Mouse (Mus musculus) splenic B cell, adult 2 months (primary cell): Measurements from ENCODE around the gene 9930104L06Rik.

Experiments used
- DNase-seq: peaks from one replicate; pipeline ENCODE4 v3.0.0-alpha.2; 2011; ENCODE audit warnings: low read depth, low spot score
- H3K27me3 ChIP-seq: 2 replicates; pipeline ENCODE4 v1.6.1; 2012; ENCODE audit warnings: mild to moderate bottlenecking, low read length, moderate library complexity, mixed read lengths; ENCODE audit not compliant: control insufficient read depth, poor library complexity, insufficient read depth, severe bottlenecking
- H3K36me3 ChIP-seq: 2 replicates; pipeline ENCODE4 v1.6.1; 2012; ENCODE audit warnings: mild to moderate bottlenecking, low read length, moderate library complexity, mixed read lengths; ENCODE audit not compliant: control insufficient read depth, poor library complexity, insufficient read depth, severe bottlenecking

The 9930104L06Rik gene

DNA sequence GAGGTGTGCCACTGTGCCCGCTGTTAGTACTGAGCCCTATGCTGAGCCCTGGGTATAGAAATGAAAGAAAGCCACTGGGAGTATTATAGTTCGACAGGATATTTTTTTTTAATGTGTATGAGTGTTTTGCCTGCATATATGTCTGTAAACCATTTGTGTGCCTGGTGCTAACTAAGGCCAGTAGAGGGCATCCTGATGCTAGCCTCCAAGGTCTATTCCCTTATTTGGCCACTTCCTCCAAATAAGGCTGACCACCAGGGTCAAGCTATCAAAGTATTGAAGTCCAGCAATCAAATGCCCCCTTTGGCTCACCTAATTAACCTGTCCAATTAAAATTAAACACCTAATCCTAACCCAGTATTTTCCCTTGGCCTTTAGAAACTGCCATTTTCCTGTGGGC lies 8.1 kb downstream of the 9930104L06Rik start:
- no peak for DNase-seq
- Histone ChIP-seq H3K27me3 (no peaks in the 10 kb centered on the region), H3K36me3 (no peaks in the 10 kb centered on the region; the same call in 1 of the 2 replicates)

DNA sequence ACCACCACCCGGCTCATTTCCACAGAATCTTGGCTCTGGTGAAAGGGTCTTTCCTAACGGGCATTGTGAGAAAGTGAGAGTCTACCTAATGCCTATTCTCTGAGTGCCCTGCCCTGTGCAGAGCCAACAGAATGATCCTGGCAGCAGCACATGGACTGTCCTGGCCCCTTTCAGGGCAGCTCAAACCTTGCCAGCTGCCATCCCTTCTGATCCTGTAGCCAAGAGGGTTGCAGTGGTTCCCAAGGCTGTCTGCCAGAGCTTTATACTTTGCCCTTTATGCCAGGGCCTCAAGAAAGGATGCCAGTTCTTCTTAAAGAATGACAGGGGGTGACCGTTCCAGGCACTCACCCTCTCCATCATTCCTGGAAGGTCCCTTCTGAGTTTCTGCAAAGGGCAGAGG lies 12.6 kb downstream of the 9930104L06Rik start:
- no peak for DNase-seq
- Histone ChIP-seq H3K27me3 (no peaks in the 10 kb centered on the region), H3K36me3 (no peaks in the 10 kb centered on the region; the same call in 1 of the 2 replicates)

DNA sequence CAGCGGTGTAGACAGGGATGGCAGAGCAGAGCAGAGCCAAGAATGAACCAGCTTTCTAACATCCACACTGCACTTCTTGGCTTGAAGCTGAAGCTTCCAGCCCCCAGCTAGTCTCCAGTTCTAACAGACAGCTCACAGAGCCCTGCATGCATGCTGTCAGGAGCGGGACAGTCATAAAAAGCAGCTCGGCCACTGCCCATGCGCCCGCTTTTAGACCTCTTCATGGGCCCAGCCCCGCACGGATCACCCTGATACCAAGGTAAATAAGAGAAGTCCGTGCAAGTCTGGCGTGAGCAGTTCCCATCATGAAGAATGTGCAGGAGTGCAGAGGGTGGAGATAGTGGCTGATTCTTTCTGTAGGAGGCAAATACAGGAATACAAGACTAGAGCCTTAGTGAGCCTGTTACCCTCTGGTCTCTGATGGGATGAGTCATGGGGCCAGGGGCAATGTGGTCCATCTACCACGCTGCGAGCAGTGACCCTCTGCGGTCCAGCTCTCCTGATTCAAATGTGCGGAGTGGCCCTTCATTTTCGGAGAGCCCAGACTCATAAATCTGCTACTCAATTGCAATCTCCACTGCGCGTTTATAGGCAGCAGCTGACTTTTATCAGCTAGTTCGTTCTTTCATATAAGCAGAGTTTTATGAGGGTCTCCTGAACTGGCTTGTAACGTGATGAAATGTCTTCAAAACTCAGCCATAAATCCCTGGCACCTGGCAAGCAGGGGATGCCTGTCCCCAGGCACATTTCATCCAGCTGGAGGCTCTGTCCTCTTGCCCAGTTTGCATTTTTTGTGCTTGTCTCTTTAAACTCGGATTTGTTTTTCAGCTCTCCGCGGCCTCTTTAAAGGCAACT lies 13.6 kb downstream of the 9930104L06Rik start:
- H3K36me3 ChIP-seq: no peaks in the 10 kb centered on the region; the same call in 1 of the 2 replicates
- H3K27me3 ChIP-seq: no peaks in the 10 kb centered on the region
- DNase-seq: no peak

DNA sequence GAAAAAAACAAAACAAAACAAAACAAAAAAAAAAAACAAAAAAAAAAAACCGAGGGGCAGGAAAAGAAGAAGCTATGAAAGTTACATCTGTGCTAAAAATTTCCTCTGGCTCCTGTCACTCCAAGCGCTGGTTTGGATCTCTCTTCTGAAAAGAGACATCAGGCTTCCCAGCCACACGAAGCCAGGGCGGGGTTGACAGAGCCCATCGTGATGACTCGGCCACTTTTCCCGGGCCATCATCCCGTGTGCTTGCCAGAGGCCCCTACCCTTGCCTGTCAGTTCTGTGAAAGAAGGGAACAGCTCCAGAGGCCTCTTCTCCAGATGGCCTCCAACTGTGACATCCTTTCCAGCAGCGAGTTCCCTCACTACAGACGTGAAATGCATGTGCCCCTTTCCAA lies 14.2 kb downstream of the 9930104L06Rik start:
- Histone ChIP-seq H3K27me3 (no peaks in the 10 kb centered on the region), H3K36me3 (no peaks in the 10 kb centered on the region; the same call in 1 of the 2 replicates)
- no peak for DNase-seq

DNA sequence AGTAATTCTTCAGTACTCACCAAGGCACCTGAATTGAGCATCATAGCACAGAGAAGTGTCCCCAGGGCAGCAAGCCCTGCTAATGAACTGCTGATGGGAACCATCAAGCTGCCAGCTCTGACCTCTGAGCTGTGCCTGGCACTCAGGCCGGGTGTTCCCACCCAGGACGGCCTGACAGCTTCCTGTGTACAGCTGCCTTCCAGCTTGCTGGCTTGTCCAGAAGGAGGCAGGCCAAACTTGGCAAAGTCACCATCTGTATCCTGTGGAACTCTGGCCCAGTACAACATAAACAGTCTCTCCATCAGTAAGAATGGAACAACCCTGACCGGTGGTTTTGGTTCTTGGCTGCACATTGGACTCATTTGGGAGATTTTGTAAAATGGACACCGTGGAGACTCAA lies 16.7 kb downstream of the 9930104L06Rik start:
- Histone ChIP-seq H3K27me3 (no peaks in the 10 kb centered on the region), H3K36me3 (no peaks in the 10 kb centered on the region)
- DNase-seq: no peak

DNA sequence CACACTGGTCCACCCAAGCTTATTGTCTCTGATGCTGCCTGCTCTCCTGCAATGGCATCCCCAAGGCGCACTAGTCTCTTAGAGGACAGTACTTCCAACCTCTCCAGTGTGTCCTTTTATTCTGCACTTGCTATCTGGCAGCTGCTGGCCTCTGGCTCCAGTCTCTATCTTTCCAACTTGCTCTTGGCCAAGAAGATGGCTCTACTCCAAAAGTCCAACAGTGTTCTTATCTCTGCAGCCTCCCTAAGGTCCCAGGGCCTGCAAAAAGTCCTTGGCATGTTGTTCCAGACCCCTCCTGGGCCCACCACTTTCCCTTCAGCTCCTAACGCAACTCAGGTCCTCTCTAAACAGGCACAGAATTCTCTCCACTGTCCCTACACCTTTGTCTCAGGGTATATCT lies 20.4 kb downstream of the 9930104L06Rik start:
- Histone ChIP-seq H3K27me3 (no peaks in the 10 kb centered on the region), H3K36me3 (no peaks in the 10 kb centered on the region)
- DNase-seq: no peak

DNA sequence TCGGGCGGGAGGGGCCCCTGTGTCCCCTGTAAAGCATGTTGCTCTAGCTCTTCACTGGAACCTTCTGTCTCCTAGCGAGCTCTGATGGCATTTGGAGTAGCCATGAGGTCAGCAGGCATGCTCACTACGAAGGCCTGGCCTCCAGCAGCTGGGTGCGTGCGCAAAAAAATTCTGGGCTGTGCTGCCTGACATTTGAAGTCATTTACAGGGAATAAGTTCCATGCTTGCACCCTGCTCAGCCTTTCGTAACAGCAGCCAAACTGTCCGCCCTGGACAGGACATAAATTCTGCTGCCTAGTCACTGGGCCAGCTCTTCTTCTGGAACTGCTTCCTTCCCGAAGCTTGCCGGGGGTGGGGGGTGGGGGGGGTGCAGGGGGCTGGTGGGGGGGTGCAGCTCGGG lies 22.2 kb downstream of the 9930104L06Rik start:
- no peak for DNase-seq
- H3K36me3 ChIP-seq: no peaks in the 10 kb centered on the region
- no peaks in the 10 kb centered on the region for H3K27me3 ChIP-seq

DNA sequence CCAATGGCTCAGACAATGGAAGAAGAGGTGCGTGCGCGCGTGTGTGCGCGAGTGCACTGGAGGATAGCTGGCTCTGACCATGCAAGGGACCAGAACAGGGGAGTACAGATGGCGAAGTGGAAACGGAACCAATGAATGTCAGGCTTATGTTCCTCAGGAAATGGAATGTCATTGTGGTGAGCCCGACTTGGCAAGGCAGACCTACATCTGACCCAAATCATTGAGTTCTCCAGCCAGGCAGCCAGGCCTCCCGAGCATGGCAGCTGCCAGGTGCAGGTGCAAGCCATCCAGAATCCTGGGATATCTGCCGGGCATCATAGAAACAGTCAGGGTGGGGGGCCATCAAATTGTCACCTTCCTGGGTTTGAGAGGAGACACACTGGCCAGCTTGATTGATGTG lies 24.1 kb downstream of the 9930104L06Rik start:
- no peak for DNase-seq

DNA sequence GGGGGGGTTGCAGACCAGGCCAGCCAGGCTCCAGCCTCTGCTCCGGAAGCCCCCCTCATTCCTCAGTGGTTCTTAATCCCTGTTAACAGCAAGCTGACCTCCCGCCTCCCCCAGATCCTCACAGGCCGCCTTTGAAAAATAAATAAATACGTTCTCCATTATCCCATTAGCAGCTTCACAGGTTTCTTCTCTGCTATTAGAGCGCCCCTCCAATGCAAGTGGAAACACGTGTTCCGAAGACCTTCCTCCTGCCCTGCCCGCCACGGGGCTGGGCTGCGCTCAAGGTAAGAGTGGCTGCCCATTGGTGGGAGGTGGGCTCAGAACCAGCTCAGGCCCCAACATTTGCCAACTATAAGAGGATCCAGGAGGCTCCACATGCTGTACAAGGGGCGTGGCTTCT lies 25.7 kb downstream of the 9930104L06Rik start:
- Histone ChIP-seq H3K36me3 (no peaks in the 10 kb centered on the region), H3K27me3 (no peaks in the 10 kb centered on the region)
- no peak for DNase-seq

More for the DNA sequence above, 24.1 kb downstream of the 9930104L06Rik start:
- no peaks in the 10 kb centered on the region for H3K36me3 ChIP-seq
- no peaks in the 10 kb centered on the region for H3K27me3 ChIP-seq

DNA sequence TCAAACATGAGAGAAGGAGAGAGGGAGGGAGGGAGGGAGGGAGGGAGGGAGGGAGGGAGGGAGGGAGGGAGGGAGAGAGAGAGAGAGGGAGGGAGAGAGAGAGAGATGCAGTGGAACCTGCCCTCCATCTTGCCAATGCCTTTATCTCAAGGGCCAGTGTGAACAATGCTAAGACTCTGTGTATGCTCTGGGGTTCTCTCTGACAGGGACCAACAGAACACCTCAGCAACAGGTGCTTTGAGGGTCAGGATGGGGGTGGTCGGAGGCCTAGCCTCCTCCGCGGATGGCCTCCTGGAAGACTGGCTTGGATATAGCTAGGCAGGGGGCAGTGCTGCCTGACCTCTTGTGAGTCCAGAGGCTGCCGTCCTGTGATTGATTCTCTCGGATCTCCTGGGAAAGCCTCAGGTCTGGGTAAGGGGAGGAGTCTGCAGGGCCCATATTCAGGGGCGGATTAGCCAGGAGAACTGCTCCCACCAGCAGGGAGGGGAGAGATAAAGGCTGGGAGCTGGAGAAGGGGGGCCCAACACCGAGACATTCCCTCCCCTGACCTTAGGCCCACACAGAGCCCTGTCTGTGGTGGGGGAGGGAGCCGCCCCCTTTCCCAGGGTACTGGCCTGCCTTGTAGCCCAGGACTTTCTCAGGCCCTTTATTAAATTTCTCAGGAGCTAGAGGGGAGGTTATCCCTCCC lies 28.2 kb downstream of the 9930104L06Rik start:
- Histone ChIP-seq H3K36me3 (no peaks in the 10 kb centered on the region), H3K27me3 (no peaks in the 10 kb centered on the region)
- DNase-seq: no peak

DNA sequence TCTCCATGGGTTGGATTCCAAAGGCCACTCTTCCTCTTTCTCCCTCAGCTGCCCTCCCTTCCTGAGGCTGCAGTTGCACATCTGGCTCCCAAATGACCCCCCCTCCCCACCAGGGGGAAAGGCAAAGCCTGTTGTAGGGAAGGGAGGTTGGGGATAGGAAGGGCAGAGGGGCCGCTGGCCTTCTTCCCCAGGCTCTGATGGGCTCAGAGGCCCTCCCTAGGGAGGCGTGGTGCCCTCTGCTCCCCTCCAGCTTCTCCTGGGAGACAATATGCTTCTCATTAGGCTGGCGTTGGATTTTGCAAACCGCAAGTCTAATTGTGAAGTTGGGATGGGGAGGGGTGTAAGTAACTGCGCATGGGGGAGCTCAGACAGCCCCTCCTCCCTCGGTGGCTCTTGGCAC lies 31.9 kb downstream of the 9930104L06Rik start:
- DNase-seq: no peak
- no peaks in the 10 kb centered on the region for H3K36me3 ChIP-seq
- H3K27me3 ChIP-seq: no peaks in the 10 kb centered on the region

DNA sequence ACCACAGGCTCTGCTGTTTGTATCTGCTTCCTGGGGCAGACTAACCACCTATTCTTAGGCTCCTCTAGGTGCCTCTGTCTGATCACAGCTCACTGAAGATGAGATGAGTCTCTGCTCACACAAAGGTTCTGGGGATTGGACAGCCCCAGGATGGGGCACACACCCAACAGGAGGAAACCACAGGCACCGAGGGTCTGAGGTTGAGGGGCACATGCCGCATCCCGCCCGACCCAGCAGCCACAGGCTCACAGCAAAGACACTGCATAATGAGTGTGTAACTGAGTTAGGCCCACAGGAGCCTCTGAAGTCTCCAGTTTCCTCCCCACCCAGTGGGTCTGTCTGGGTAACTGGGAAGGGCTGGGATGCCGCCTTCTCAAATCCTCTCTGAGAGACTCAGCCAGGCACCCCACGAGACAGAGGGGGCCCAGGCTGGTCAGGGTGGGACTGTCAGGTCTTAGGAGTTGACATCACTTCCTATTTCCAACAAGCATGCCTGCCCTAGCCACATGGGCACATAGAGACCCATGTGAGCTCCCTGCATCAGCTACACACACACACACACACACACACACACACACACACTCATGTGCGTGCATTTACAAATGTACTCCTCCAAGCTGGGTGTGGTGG lies 32.5 kb downstream of the 9930104L06Rik start:
- Histone ChIP-seq H3K27me3 (no peaks in the 10 kb centered on the region), H3K36me3 (no peaks in the 10 kb centered on the region)
- DNase-seq: no peak

DNA sequence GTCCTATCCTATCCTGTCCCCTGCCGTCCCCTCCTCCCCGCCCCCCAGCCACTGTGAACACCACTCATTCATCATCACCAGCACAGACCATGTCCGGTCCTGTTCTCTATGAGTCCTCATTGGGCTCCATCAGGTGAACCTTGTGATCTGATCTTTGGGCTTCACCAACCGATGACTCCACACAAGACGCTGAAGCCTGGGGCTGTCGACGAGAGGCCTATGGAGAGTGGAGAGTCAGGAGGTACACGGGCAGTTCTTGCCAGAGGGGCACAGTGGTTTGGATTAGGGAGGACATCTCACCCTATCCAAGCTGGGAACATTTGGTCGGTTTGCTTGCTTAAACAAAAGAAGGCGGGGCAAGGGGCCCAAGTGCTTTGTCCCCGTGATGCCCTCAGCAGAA lies 33.3 kb downstream of the 9930104L06Rik start:
- DNase-seq: no peak
- no peaks in the 10 kb centered on the region for H3K36me3 ChIP-seq

DNA sequence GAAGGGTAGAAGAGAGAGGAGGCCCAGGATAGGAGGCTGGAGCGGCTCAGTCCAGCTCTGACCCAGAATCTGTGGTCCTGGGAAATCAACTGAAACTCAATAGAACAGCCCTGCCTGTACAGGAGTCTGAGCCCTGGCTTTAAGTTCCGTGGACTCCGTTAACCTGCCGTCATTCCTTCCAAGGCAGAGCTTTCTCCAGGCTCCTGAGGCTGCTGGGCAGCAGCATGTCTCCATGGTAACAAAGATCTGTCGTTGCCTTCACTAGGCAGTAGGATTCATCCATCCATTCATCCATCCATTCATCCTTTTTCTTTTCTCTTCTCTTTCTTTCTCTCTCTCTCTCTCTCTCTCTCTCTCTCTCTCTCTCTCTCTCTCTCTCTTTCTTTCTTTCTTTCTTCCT lies 33.8 kb downstream of the 9930104L06Rik start:
- DNase-seq: no peak

More for the DNA sequence above, 33.3 kb downstream of the 9930104L06Rik start:
- H3K27me3 ChIP-seq: no peaks in the 10 kb centered on the region

DNA sequence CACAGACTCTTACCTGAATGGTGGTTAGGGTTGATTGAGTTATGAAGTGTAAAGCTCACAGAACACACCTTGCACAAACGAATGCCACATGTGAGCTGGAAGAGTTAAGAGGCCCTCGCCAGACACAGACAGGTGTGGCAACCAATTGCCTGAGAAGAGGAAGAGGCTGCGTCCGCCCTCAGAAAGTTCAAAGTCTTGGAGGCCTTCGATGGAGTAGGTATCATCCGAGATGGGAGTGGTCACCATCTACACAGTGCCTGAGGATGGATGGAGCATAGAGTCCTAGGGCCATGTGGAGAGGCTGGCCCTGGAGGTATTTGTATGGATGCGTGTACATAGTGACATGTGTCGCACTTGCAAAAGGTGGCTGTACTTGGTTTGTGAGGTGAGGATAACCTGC lies 34.2 kb downstream of the 9930104L06Rik start:
- no peaks in the 10 kb centered on the region for H3K27me3 ChIP-seq
- no peaks in the 10 kb centered on the region for H3K36me3 ChIP-seq
- no peak for DNase-seq

More for the DNA sequence above, 33.8 kb downstream of the 9930104L06Rik start:
- no peaks in the 10 kb centered on the region for H3K27me3 ChIP-seq
- no peaks in the 10 kb centered on the region for H3K36me3 ChIP-seq
